Mouse (Mus musculus) neural tube, embryonic 14.5 days (tissue): ENCODE measurements around the gene Eml5. TPM values are rescaled to one million over a fixed set of nuclear protein-coding genes. Genes with fewer than 3 reads are reported as not detected.

ENCODE experiments used
- ATAC-seq: fragments of 200-750 bp; cut with Nextera tagmentation; 2 replicates; pipeline ENCODE4 v1.8.0; 2017; ENCODE audit warnings: low read depth, mild to moderate bottlenecking, moderate TSS enrichment, moderate library complexity
- H3K27ac ChIP-seq: fragments of 300-500 bp; sonication (generic); 2 replicates; pipeline ENCODE4 v1.5.1; 2014; ENCODE audit warnings: low read depth, mild to moderate bottlenecking, control low read depth, low read length, moderate library complexity, mixed read lengths
- H3K27me3 ChIP-seq: fragments of 300-500 bp; sonication (generic); 2 replicates; pipeline ENCODE4 v1.6.1; 2014; ENCODE audit warnings: low read length; ENCODE audit not compliant: control insufficient read depth, insufficient read depth
- H3K36me3 ChIP-seq: fragments of 300-500 bp; sonication (generic); 2 replicates; pipeline ENCODE4 v1.6.1; 2014; ENCODE audit warnings: low read length, mixed read lengths; ENCODE audit not compliant: control insufficient read depth, insufficient read depth
- H3K4me1 ChIP-seq: fragments of 300-500 bp; sonication (generic); 2 replicates; pipeline ENCODE4 v1.6.1; 2014; ENCODE audit warnings: low read length; ENCODE audit not compliant: control insufficient read depth, insufficient read depth
- H3K4me2 ChIP-seq: fragments of 300-500 bp; sonication (generic); 2 replicates; pipeline ENCODE4 v1.6.1; 2014; ENCODE audit warnings: mild to moderate bottlenecking, low read depth, low read length, control low read depth
- H3K4me3 ChIP-seq: fragments of 300-500 bp; sonication (generic); 2 replicates; pipeline ENCODE4 v1.5.1; 2014; ENCODE audit warnings: low read depth, low read length, control low read depth, mixed read lengths
- H3K9ac ChIP-seq: fragments of 300-500 bp; sonication (generic); replicated peaks from 2 replicates; pipeline ENCODE4 v1.6.1; 2014; ENCODE audit warnings: low read depth, mild to moderate bottlenecking, control low read depth, low read length, mixed read lengths
- H3K9me3 ChIP-seq: fragments of 300-500 bp; sonication (generic); 2 replicates; pipeline ENCODE4 v1.6.1; 2016; ENCODE audit warnings: low read length; ENCODE audit not compliant: control insufficient read depth
- WGBS: fragments of 180-500 bp; shearing (Covaris S2); extraction: QIAGEN DNeasy Blood & Tissue Kit; methylation state at CpG from one replicate; pipeline ENCODE4 v1.1.7; 2014; 5-methylcytosine and 5-hydroxymethylcytosine counted together
- polyA plus RNA-seq: library from polyadenylated mRNA; unstranded; fragments of >200 nt; fragmentation: Nextera tagmentation; extraction: Ambion mirVana; gene quantifications from 2 replicates; pipeline ENCODE4 v1.2.1, GENCODE M21; 2014

The Eml5 gene
- polyA plus RNA-seq, 1 experiment from 2014 or later: 25.0 TPM

GRCm38 (mm10) chr12:98759700-98760099 lies 141.6 kb downstream of the Eml5 start:
- ATAC-seq: no peak

GRCm38 (mm10) chr12:98757636-98758035 lies 143.6 kb downstream of the Eml5 start:
- Histone ChIP-seq H3K27ac (no peak overlapping the region), H3K9ac (no peak overlapping the region), H3K4me3 (no peak overlapping the region), H3K27me3 (no peaks in the 10 kb centered on the region), H3K9me3 (no peaks in the 10 kb centered on the region), H3K36me3 (peaks cover 41% of the 10 kb centered on the region), H3K4me1 (no peaks in the 10 kb centered on the region), H3K4me2 (no peak overlapping the region)
- 90% methylated on average over 6 of the region's 6 CpGs for WGBS
- no peak for ATAC-seq

More at GRCm38 (mm10) chr12:98759700-98760099, 141.6 kb downstream of the Eml5 start:
- Histone ChIP-seq H3K4me2 (no peak overlapping the region), H3K4me3 (no peak overlapping the region), H3K27me3 (no peaks in the 10 kb centered on the region), H3K9ac (no peak overlapping the region), H3K4me1 (no peaks in the 10 kb centered on the region), H3K27ac (no peak overlapping the region), H3K36me3 (peaks cover 55% of the 10 kb centered on the region), H3K9me3 (no peaks in the 10 kb centered on the region)
- WGBS: 95% methylated on average over 6 of the region's 6 CpGs

- no peaks in the 10 kb centered on the region for H3K9me3 ChIP-seq
Observed at GRCm38 (mm10) chr12:98747380-98747753, 153.9 kb downstream of the Eml5 start.

GRCm38 (mm10) chr12:98746746-98747379 lies 154.4 kb downstream of the Eml5 start, which contains the start of gene Zc3h14:
Zc3h14 (plus strand) TSS chr12:98746964.
- Histone ChIP-seq H3K4me1 (peaks cover 24% of the 10 kb centered on the region), H3K36me3 (no peaks in the 10 kb centered on the region), H3K9ac (peak within 1 kb of the TSS; percentile 95), H3K27me3 (no peaks in the 10 kb centered on the region), H3K27ac (peak within 1 kb of the TSS; percentile 93), H3K4me2 (peak within 1 kb of the TSS; percentile 81), H3K4me3 (peak within 1 kb of the TSS; percentile 95), H3K9me3 (no peaks in the 10 kb centered on the region)
- WGBS: under 1% methylated on average over 58 of the region's 87 CpGs
- peak; percentile 92 for ATAC-seq

More at GRCm38 (mm10) chr12:98747380-98747753, 153.9 kb downstream of the Eml5 start:
- WGBS: 2% methylated on average over 11 of the region's 14 CpGs
- ATAC-seq: peak; percentile 49; the same call in 1 of the 2 replicates
- H3K27me3 ChIP-seq: no peaks in the 10 kb centered on the region
- H3K27ac ChIP-seq: peak overlapping the region; percentile 93
- no peaks in the 10 kb centered on the region for H3K36me3 ChIP-seq
- peak overlapping the region; percentile 95 for H3K4me3 ChIP-seq
- peak overlapping the region; percentile 95 for H3K9ac ChIP-seq
- peaks cover 24% of the 10 kb centered on the region for H3K4me1 ChIP-seq
- H3K4me2 ChIP-seq: peak overlapping the region; percentile 81

- H3K4me3 ChIP-seq: peak overlapping the region; percentile 95; the same call in 1 of the 2 replicates
- H3K36me3 ChIP-seq: no peaks in the 10 kb centered on the region
- H3K4me1 ChIP-seq: peaks cover 24% of the 10 kb centered on the region
- 10% methylated on average over 2 of the region's 2 CpGs for WGBS
- no peak overlapping the region for H3K9ac ChIP-seq
- H3K27me3 ChIP-seq: no peaks in the 10 kb centered on the region
- H3K27ac ChIP-seq: no peak overlapping the region
- ATAC-seq: peak; percentile 42; the same call in 1 of the 2 replicates
- no peak overlapping the region for H3K4me2 ChIP-seq
- no peaks in the 10 kb centered on the region for H3K9me3 ChIP-seq
Observed at GRCm38 (mm10) chr12:98746131-98746530, 155.2 kb downstream of the Eml5 start.

- whole genome bisulfite sequencing: 82% methylated on average over 4 of the region's 4 CpGs
- no peaks in the 10 kb centered on the region for H3K27me3 ChIP-seq
- no peaks in the 10 kb centered on the region for H3K9me3 ChIP-seq
- no peaks in the 10 kb centered on the region for H3K36me3 ChIP-seq
- ATAC-seq: no peak
- no peak overlapping the region for H3K9ac ChIP-seq
- H3K4me2 ChIP-seq: no peak overlapping the region
- no peak overlapping the region for H3K27ac ChIP-seq
- peaks cover 24% of the 10 kb centered on the region for H3K4me1 ChIP-seq
- no peak overlapping the region for H3K4me3 ChIP-seq
Observed at GRCm38 (mm10) chr12:98745626-98746025, 155.7 kb downstream of the Eml5 start.

GRCm38 (mm10) chr12:98741011-98741501 lies 160.2 kb downstream of the Eml5 start:
- Histone ChIP-seq H3K4me1 (no peaks in the 10 kb centered on the region), H3K27me3 (no peaks in the 10 kb centered on the region; the same call in 1 of the 2 replicates), H3K4me2 (no peak overlapping the region), H3K9me3 (no peaks in the 10 kb centered on the region), H3K4me3 (no peak overlapping the region), H3K36me3 (no peaks in the 10 kb centered on the region), H3K27ac (no peak overlapping the region), H3K9ac (no peak overlapping the region)
- ATAC-seq: peak; percentile 50; the same call in 1 of the 2 replicates
- 43% methylated on average over 3 of the region's 3 CpGs for WGBS

GRCm38 (mm10) chr12:98737801-98738350 lies 163.4 kb downstream of the Eml5 start:
- H3K4me1 ChIP-seq: peaks cover 18% of the 10 kb centered on the region
- peak overlapping the region; percentile 59 for H3K4me3 ChIP-seq
- no peaks in the 10 kb centered on the region for H3K9me3 ChIP-seq
- H3K9ac ChIP-seq: peak overlapping the region; percentile 76
- H3K36me3 ChIP-seq: no peaks in the 10 kb centered on the region
- ATAC-seq: no peak
- no peaks in the 10 kb centered on the region; the same call in 1 of the 2 replicates for H3K27me3 ChIP-seq
- no peak overlapping the region for H3K27ac ChIP-seq
- peak overlapping the region; percentile 99 for H3K4me2 ChIP-seq
- WGBS: 10% methylated on average over 7 of the region's 7 CpGs
